Mouse (Mus musculus) lung, postnatal 0 days (tissue): ENCODE data around the gene Macf1.

ENCODE experiments used
- CTCF ChIP-seq: IDR thresholded peaks from 2 replicates; pipeline ENCODE4 v1.5.1; 2016; ENCODE audit warnings: antibody characterized with exemption, mild to moderate bottlenecking
- EP300 ChIP-seq: IDR thresholded peaks from 2 replicates; pipeline ENCODE4 v1.6.1; 2016; ENCODE audit warnings: antibody characterized with exemption, mild to moderate bottlenecking, control low read depth

DNA sequence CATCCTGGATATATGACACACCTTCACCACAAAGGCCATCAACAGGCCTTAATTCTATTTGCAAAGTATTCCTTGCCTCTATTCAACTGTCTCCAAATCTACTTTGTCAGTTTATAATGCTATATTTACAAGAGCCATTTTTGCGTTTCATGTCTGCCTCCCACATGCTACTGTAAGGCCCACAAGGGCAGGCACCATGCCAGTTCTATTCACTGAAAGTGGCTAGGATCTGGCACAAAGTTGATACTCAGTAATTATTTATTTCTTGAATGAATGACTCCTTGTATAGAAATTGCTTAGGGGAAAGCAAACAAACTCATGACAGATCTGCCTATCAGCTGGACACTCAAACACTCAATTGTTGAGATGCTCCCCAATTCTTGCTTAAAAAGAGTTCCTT is 280.1 kb downstream of the Macf1 start:
- TF ChIP-seq CTCF (no peak), EP300 (no peak)
